Mouse (Mus musculus): ENCODE measurements at regions not wholly inside any gene's neighbourhood (a gene's known extent, or its start where the extent isn't known, plus 50 kb on each side); places are given as distances from the start of the nearest gene placed in this dataset.

DNA sequence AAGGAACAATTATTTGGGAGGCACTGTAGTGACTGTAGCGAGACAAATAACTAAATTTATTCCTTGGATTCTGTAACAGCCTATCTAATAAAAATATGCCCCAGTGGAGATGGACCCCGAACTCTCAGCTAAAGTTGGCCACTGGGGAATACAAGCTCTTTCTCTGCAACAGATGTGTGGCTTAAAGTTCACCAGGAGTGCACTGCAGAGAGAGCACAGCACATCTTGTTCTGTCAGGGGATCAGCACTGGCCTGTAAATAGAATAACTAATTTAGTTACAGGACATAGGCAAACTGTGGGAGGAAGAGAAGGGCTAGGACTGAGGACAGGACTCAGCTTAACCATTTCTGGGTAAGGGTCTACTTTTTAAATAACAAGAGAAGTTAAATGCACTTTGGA lies 312.1 kb downstream of the Rnls start:
- in situ Hi-C loops (cut with MboI; ENCODE audit: unreplicated experiment in 2 of 2) = loop anchor here in 1 of 2 experiments (25.0 kb wide), 1 partner anchor 818 kb away; no protein-coding TSS in a partner anchor

DNA sequence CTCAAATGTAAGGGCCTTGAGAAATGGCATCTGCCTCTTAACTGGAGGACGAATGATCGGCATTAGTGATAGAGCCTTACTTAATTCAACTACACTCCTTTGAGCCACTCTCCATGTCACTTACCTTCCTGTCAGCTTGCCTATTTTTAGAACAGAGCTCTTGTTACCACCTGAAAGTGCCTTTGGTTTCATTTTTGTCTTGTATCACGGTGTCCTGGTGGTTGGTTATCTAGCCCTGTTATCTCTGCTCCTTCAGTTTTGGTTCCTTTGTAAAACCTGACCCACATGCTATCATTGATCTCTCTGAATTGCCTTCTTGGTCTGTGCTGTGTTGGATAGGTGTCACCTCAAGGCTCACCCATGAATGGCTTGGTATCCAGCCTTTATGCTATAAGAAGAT lies 310.6 kb downstream of the Rnls start:
- in situ Hi-C loops (cut with MboI; ENCODE audit: unreplicated experiment in 2 of 2) = loop anchor here in 1 of 2 experiments (25.0 kb wide), 1 partner anchor 819 kb away; no protein-coding TSS in a partner anchor

DNA sequence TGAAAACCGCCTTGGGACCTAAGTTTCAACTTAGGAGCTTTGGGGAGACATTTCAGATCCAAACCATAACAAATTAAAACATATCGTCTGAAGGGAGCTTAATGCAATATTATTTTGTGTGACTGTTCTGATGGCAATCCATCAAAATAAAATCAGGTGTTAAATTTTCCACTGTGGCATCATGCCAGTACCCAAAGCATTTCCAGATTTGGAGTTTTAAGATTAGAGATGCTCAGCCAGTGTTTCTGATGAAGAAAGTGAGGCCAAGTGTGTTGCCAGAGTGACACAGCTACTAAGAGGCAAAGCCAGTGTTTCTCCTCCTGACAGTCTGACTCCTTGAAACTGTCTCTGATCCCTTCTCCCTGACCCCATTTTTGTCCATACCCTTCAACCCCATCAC lies 308.7 kb downstream of the Rnls start:
- in situ Hi-C loops (cut with MboI; ENCODE audit: unreplicated experiment in 2 of 2) = loop anchor here in 1 of 2 experiments (25.0 kb wide), 1 partner anchor 821 kb away; no protein-coding TSS in a partner anchor

DNA sequence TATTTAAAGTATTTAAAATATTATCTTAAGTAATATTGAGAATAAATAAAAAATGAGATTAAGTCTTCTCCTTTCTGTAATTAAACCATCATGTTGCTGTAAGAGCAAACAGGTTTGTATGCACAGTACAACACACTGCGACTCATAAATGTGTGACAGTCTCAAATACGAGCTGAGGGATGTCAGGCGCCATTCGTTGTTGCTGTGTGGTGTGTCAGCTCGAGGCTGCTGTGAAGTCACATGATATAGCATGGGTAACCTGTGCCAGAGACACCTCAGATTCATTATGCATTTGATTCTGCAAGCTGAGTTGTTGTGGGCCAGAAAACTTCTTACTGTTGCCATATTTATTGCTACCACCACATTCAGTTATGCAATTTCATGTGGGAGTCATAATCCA lies 307.4 kb downstream of the Rnls start:
- in situ Hi-C loops (cut with MboI; ENCODE audit: unreplicated experiment in 2 of 2) = loop anchor here in 1 of 2 experiments (25.0 kb wide), 1 partner anchor 822 kb away; no protein-coding TSS in a partner anchor
